Mouse (Mus musculus) hindbrain, embryonic 11.5 days (tissue): ENCODE results near the gene Psmc5. TPM values are rescaled to one million over a fixed set of nuclear protein-coding genes. Genes with fewer than 3 reads are reported as not detected.

ENCODE experiments used
- ATAC-seq: fragments of 200-750 bp; cut with Nextera tagmentation; 2 replicates; pipeline ENCODE4 v1.8.0; 2017; ENCODE audit warnings: mild to moderate bottlenecking, moderate TSS enrichment, moderate library complexity; ENCODE audit not compliant: low FRiP score
- DNase-seq: peaks from one replicate; pipeline ENCODE4 v3.0.0-alpha.2; 2015; ENCODE audit warnings: low spot score
- H3K27ac ChIP-seq: fragments of 300-500 bp; sonication (generic); 2 replicates; pipeline ENCODE4 v1.5.1; 2014; ENCODE audit warnings: mild to moderate bottlenecking, low read depth, low read length
- H3K27me3 ChIP-seq: fragments of 300-500 bp; sonication (generic); 2 replicates; pipeline ENCODE4 v1.6.1; 2014; ENCODE audit warnings: mild to moderate bottlenecking, low read length, moderate library complexity, mixed read lengths; ENCODE audit not compliant: control insufficient read depth, insufficient read depth
- H3K36me3 ChIP-seq: fragments of 300-500 bp; sonication (generic); 2 replicates; pipeline ENCODE4 v1.6.1; 2014; ENCODE audit warnings: mild to moderate bottlenecking, low read length, moderate library complexity, mixed read lengths; ENCODE audit not compliant: control insufficient read depth, insufficient read depth
- H3K4me1 ChIP-seq: fragments of 300-500 bp; sonication (generic); replicated peaks from 2 replicates; pipeline ENCODE4 v1.6.1; 2014; ENCODE audit warnings: low read length, mixed read lengths; ENCODE audit not compliant: control insufficient read depth, insufficient read depth
- H3K4me2 ChIP-seq: fragments of 300-500 bp; sonication (generic); replicated peaks from 2 replicates; pipeline ENCODE4 v1.6.1; 2014; ENCODE audit warnings: mild to moderate bottlenecking, low read depth, low read length
- H3K4me3 ChIP-seq: fragments of 300-500 bp; sonication (generic); 2 replicates; pipeline ENCODE4 v1.5.1; 2014; ENCODE audit warnings: low read depth, low read length
- H3K9ac ChIP-seq: fragments of 300-500 bp; sonication (generic); 2 replicates; pipeline ENCODE4 v1.6.1; 2014; ENCODE audit warnings: low read depth, low read length
- H3K9me3 ChIP-seq: fragments of 300-500 bp; sonication (generic); 2 replicates; pipeline ENCODE4 v1.6.1; 2016; ENCODE audit warnings: low read length; ENCODE audit not compliant: control insufficient read depth
- WGBS: fragments of 180-500 bp; shearing (Covaris S2); extraction: QIAGEN DNeasy Blood & Tissue Kit; methylation state at CpG from one replicate; pipeline ENCODE4 v1.1.7; 2014; 5-methylcytosine and 5-hydroxymethylcytosine counted together
- polyA plus RNA-seq: library from polyadenylated mRNA; unstranded; fragments of >200 nt; fragmentation: Nextera tagmentation; extraction: Ambion mirVana; gene quantifications from 2 replicates; pipeline ENCODE4 v1.2.1, GENCODE M21; 2014

Gene Psmc5
- polyA plus RNA-seq, 1 experiment from 2014 or later: 381 TPM

- no peaks in the 10 kb centered on the region for H3K9me3 ChIP-seq
- peaks cover 17% of the 10 kb centered on the region for H3K4me1 ChIP-seq
- H3K27me3 ChIP-seq: no peaks in the 10 kb centered on the region
- H3K4me2 ChIP-seq: peak overlapping the region; percentile 46
- peak overlapping the region; percentile 49; the same call in 1 of the 2 replicates for H3K9ac ChIP-seq
- 23% methylated on average over 16 of the region's 16 CpGs for WGBS
- DNase-seq: no peak
- peak overlapping the region; percentile 92 for H3K27ac ChIP-seq
- peak overlapping the region; percentile 99 for H3K4me3 ChIP-seq
- H3K36me3 ChIP-seq: no peaks in the 10 kb centered on the region
- ATAC-seq: peak; percentile 26
Measured at GRCm38 (mm10) chr11:106273311-106273684, 17.3 kb downstream of the Psmc5 start.

- Histone ChIP-seq H3K9me3 (no peaks in the 10 kb centered on the region), H3K27ac (no peak overlapping the region), H3K4me2 (no peak overlapping the region), H3K4me3 (no peak overlapping the region), H3K27me3 (no peaks in the 10 kb centered on the region), H3K9ac (no peak overlapping the region), H3K36me3 (no peaks in the 10 kb centered on the region), H3K4me1 (peaks cover 14% of the 10 kb centered on the region)
- ATAC-seq (no peak), DNase-seq (no peak)
- 95% methylated on average over 6 of the region's 6 CpGs for WGBS
Measured at GRCm38 (mm10) chr11:106273811-106274210, 17.9 kb downstream of the Psmc5 start.

DNA sequence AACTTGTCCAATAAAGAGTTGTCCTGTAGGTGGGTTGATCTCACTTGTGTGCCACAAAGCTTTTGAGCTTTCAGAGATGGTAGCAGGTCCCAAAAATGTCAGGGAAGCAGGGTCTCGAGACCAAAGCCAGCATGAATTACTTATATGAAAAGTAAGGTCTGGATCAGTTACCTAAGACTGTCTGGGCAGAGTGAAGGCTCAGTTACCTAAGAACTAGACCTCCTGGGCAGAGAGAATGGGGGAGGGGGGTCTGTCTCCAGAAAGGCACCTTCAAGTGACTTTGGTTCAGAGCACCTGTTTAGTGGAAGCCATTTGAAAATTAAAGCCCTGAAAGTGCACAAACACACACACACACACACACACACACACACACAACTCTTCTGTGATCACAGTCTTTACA lies 18.4 kb downstream of the Psmc5 start:
- Histone ChIP-seq H3K9me3 (no peaks in the 10 kb centered on the region), H3K4me3 (no peak overlapping the region), H3K27me3 (no peaks in the 10 kb centered on the region), H3K4me2 (no peak overlapping the region), H3K36me3 (no peaks in the 10 kb centered on the region), H3K9ac (no peak overlapping the region), H3K4me1 (peaks cover 9% of the 10 kb centered on the region), H3K27ac (no peak overlapping the region)
- ATAC-seq: no peak
- 81% methylated on average over 1 of the region's 1 CpGs for WGBS
- no peak for DNase-seq

DNA sequence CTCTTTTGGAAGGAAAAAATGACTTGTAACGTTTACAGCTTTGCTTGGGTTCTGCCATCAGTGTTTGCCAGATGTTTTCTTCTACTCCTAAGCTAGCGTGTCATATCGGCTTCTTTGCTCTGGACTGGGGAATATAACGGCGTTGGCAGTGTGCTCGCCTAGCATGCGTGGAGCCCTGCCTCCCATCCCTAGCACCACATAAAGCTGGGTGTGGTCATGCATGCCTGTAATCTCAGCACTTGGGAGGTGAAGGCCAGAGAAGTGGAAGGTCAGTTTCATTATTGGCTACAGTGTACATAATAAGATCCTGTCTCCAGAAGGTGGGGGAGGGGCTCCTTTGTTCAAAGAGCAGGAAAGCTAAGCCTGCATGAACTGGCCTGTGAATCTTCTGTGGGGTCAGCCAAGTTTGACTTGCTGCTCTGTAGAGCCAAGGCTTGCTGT lies 19.0 kb downstream of the Psmc5 start:
- no peaks in the 10 kb centered on the region for H3K36me3 ChIP-seq
- H3K27ac ChIP-seq: no peak overlapping the region
- 89% methylated on average over 7 of the region's 7 CpGs for WGBS
- no peaks in the 10 kb centered on the region for H3K27me3 ChIP-seq
- ATAC-seq (no peak), DNase-seq (peak; percentile 32)
- H3K4me3 ChIP-seq: no peak overlapping the region
- no peak overlapping the region for H3K9ac ChIP-seq
- H3K4me2 ChIP-seq: no peak overlapping the region
- H3K4me1 ChIP-seq: peaks cover 9% of the 10 kb centered on the region
- H3K9me3 ChIP-seq: no peaks in the 10 kb centered on the region

DNA sequence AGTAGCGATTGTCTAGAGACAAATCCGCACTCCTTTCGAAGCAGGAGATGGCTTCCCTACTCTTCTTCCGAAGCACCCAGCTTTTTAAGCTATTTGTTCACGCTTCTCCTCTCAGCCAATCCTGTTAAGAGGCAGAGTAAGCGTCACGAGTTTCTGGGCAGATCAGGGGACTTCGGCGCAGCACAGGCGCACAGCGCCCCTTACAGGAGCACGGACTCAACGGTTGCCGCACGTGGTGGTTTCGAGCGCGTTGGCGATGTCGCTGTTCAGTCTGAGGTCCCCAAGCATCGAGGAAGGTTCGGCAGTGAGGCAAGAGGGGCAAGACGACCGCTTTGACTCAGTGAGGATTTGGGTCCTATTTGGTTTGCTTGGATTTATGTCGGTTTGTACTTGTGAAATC lies 20.5 kb downstream of the Psmc5 start, which contains the start of gene Tcam1:
Gene Tcam1, plus strand, starts transcription at position 219 of the 400 bp plus-strand sequence.
- 10% methylated on average over 25 of the region's 25 CpGs for WGBS
- DNase-seq (peak; percentile 97), ATAC-seq (peak; percentile 20; the same call in 1 of the 2 replicates)
- Histone ChIP-seq H3K4me1 (peaks cover 2% of the 10 kb centered on the region; the same call in 1 of the 2 replicates), H3K4me3 (no peak within 1 kb of the TSS), H3K36me3 (no peaks in the 10 kb centered on the region), H3K27me3 (no peaks in the 10 kb centered on the region), H3K9me3 (no peaks in the 10 kb centered on the region), H3K9ac (no peak within 1 kb of the TSS), H3K27ac (no peak within 1 kb of the TSS), H3K4me2 (0 out of 2 replicates have a peak within 1 kb of the TSS, but pooled peaks have one; percentile 2)

GRCm38 (mm10) chr11:106282452-106282851 lies 26.5 kb downstream of the Psmc5 start:
- no peak overlapping the region for H3K4me3 ChIP-seq
- ATAC-seq (no peak), DNase-seq (no peak)
- no peak overlapping the region for H3K9ac ChIP-seq
- no peak overlapping the region for H3K4me2 ChIP-seq
- H3K27me3 ChIP-seq: no peaks in the 10 kb centered on the region
- H3K27ac ChIP-seq: no peak overlapping the region
- WGBS: 84% methylated on average over 6 of the region's 6 CpGs
- H3K9me3 ChIP-seq: no peaks in the 10 kb centered on the region
- no peaks in the 10 kb centered on the region for H3K4me1 ChIP-seq
- no peaks in the 10 kb centered on the region for H3K36me3 ChIP-seq

GRCm38 (mm10) chr11:106283371-106283770 lies 27.4 kb downstream of the Psmc5 start:
- no peak overlapping the region for H3K4me3 ChIP-seq
- DNase-seq (no peak), ATAC-seq (no peak)
- 77% methylated on average over 4 of the region's 4 CpGs for WGBS
- H3K27me3 ChIP-seq: no peaks in the 10 kb centered on the region
- H3K4me1 ChIP-seq: no peaks in the 10 kb centered on the region
- H3K9ac ChIP-seq: no peak overlapping the region
- H3K4me2 ChIP-seq: no peak overlapping the region
- H3K9me3 ChIP-seq: no peaks in the 10 kb centered on the region
- H3K27ac ChIP-seq: no peak overlapping the region
- H3K36me3 ChIP-seq: no peaks in the 10 kb centered on the region

GRCm38 (mm10) chr11:106284126-106284525 lies 28.2 kb downstream of the Psmc5 start:
- no peaks in the 10 kb centered on the region for H3K36me3 ChIP-seq
- no peaks in the 10 kb centered on the region for H3K4me1 ChIP-seq
- H3K9me3 ChIP-seq: no peaks in the 10 kb centered on the region
- H3K27me3 ChIP-seq: no peaks in the 10 kb centered on the region
- no peak overlapping the region for H3K27ac ChIP-seq
- 77% methylated on average over 8 of the region's 8 CpGs for WGBS
- DNase-seq: no peak
- no peak overlapping the region for H3K4me3 ChIP-seq
- no peak for ATAC-seq
- no peak overlapping the region for H3K9ac ChIP-seq
- no peak overlapping the region for H3K4me2 ChIP-seq

DNA sequence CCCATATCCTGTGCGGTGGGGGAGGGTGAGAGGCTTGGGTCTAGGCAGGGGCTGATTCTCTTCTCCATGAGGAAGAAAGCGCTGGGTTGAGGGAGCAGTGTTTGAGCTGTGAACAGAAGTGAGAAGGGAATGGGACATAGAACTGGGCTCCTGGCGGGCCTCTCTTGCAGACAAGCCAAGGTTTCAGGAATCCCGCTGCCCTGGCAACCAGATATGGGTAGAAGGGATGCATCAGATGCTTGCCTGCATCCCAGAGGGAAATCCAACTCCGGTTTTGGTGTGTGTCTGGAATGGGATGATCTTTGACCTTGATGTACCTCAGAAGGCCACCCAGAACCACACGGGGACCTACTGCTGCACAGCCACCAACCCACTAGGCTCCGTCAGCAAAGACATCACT lies 30.3 kb downstream of the Psmc5 start:
- H3K27ac ChIP-seq: no peak overlapping the region
- H3K36me3 ChIP-seq: no peaks in the 10 kb centered on the region
- ATAC-seq (no peak), DNase-seq (no peak)
- H3K27me3 ChIP-seq: no peaks in the 10 kb centered on the region
- no peak overlapping the region for H3K4me2 ChIP-seq
- WGBS: 87% methylated on average over 7 of the region's 7 CpGs
- no peaks in the 10 kb centered on the region for H3K4me1 ChIP-seq
- no peaks in the 10 kb centered on the region for H3K9me3 ChIP-seq
- H3K4me3 ChIP-seq: no peak overlapping the region
- H3K9ac ChIP-seq: no peak overlapping the region
